Mouse (Mus musculus) CH12.LX (cell line): ENCODE measurements at regions not wholly inside any gene's neighbourhood (a gene's known extent, or its start where the extent isn't known, plus 50 kb on each side); places are given as distances from the start of the nearest gene placed in this dataset.

Source experiments
- CHD1 ChIP-seq: IDR thresholded peaks from 2 replicates; pipeline ENCODE4 v1.6.1; 2012; ENCODE audit warnings: low read depth, low read length, improper control_type of control experiment, inconsistent platforms
- CTCF ChIP-seq, 2 experiments: IDR thresholded peaks in 1 of 2; conservative IDR thresholded peaks in 1 of 2; 2 replicates each; pipeline ENCODE4 v1.5.1; 2011 to 2012; ENCODE audit warnings: low read depth in 2 of 2, low read length in 2 of 2, improper control_type of control experiment in 1 of 2, inconsistent platforms in 1 of 2, mild to moderate bottlenecking in 1 of 2, moderate library complexity in 1 of 2
- EP300 ChIP-seq: IDR thresholded peaks from 2 replicates; pipeline ENCODE4 v1.6.1; 2011; ENCODE audit warnings: low read length, improper control_type of control experiment
- ETS1 ChIP-seq: conservative IDR thresholded peaks from 2 replicates; pipeline ENCODE4 v1.6.1; 2012; ENCODE audit warnings: low read depth, mild to moderate bottlenecking, inconsistent platforms, low read length, improper control_type of control experiment, moderate library complexity
- NELFE ChIP-seq: IDR thresholded peaks from 2 replicates; pipeline ENCODE4 v1.6.1; 2011; ENCODE audit warnings: low read depth, low read length, improper control_type of control experiment
- POLR2A ChIP-seq: IDR thresholded peaks from 2 replicates; pipeline ENCODE4 v1.6.1; 2011; ENCODE audit warnings: low read depth, mild to moderate bottlenecking, improper control_type of control experiment, low read length
- POLR2AphosphoS2 ChIP-seq: IDR thresholded peaks from 2 replicates; pipeline ENCODE4 v1.6.1; 2011; ENCODE audit warnings: low read depth, low read length, improper control_type of control experiment
- RCOR1 ChIP-seq: conservative IDR thresholded peaks from 2 replicates; pipeline ENCODE4 v1.6.1; 2012; ENCODE audit warnings: low read depth, mild to moderate bottlenecking, inconsistent platforms, low read length, improper control_type of control experiment
- SMC3 ChIP-seq: IDR thresholded peaks from 2 replicates; pipeline ENCODE4 v1.6.1; 2011; ENCODE audit warnings: low read depth, low read length, improper control_type of control experiment

DNA sequence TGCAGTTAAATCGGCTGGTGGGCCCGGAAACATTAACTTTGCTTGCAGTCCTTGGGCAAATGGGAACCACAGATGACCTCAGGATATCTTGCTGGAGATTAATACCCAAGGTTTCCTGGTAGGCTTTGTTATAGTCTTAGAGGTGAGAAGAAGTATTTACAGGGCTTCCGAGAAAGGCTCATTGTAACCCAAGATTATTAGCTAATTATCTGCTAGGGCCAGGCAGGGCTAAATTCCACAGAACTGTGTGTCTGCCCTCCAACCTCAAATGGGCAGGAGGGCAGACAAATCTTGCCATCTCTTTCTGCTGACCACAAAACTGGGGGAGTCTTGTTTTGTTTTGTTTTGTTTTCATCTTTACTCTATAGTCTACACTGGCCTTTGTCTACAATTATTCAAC lies 209.0 kb downstream of the Sptssa start:
- TF ChIP-seq POLR2A (no peak), ETS1 (no peak), EP300 (no peak), NELFE (no peak), RCOR1 (no peak), CHD1 (no peak), CTCF (conservative IDR thresholded peaks at IDR 0.05 in 1 of 2, IDR thresholded peaks at IDR 0.05 in 1 of 2; ENCODE audit: low read depth in 2 of 2, low read length in 2 of 2) (no peak), SMC3 (no peak), POLR2AphosphoS2 (no peak)
